Mouse (Mus musculus) left cerebral cortex, adult 18-20 months (tissue): ENCODE measurements around the gene Aox1. TPM values are rescaled to one million over a fixed set of nuclear protein-coding genes. Genes with fewer than 3 reads are reported as not detected.

Experiments
- DNase-seq, 2 experiments: peaks; one replicate each; pipeline ENCODE4 v3.0.0; 2021 to 2022; ENCODE audit warnings: low spot score in 2 of 2, mixed read lengths in 1 of 2
- total RNA-seq, 2 experiments: library from RNA; stranded (reverse); gene quantifications; 2 replicates each; pipeline ENCODE4 v1.2.3; 2021

Aox1 gene
- total RNA-seq, 2 experiments from 2014 or later = 3.3 to 3.5 TPM

DNA sequence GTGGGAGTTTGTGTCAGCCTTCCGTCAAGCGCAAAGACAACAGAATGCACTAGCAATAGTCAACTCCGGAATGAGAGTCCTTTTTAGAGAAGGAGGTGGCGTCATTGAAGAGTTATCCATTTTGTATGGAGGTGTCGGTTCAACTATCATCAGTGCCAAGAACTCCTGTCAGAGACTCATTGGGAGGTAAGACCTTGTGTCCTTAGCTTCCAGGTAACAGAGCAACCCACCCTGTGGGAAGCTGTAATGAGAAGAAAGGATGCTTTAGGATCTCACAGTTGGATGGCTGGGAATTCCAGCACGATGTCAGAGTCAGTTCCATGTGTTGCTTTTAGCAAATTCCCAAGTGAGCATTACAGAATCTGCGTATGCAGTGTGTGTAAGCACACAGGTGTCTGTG lies 32.4 kb downstream of the Aox1 start:
- DNase-seq = no peak

DNA sequence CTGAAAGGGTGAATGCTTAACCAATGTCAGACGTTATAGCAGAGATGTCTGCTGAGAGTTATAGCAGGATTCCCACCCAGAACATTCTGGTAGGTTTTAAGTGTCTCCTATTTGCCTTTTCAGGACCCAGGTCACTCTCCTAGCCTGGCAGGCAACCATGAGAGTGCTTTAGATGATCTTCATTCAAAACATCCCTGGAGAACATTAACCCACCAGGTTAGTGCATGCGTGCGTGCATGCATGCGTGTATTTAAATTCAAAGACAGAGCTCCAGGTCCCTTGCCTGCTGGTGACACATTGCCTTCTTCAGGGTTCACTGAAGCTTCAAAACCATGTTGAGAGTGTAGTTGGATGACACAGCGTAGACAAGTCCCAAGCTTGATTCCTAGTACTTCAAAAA lies 35.4 kb downstream of the Aox1 start:
- no peak for DNase-seq

DNA sequence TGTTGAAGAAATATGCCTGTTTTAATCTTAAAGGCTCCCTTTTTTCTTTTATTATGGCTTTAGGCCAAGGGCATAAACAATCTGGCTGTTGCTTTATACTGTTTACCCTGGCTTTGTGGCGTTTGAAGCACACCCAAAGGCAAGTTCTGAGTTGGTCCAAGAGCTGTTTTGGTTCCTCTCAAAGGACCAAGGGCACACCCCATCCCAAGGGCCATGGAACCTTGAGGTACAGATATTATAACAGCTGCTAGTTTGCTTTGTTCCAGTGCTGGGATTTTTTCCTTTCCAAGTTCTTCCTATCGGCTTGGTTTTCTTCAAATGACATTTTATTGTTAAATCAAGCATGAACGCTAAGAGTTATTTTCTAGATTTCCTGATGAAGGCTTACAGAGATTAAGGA lies 35.9 kb downstream of the Aox1 start:
- no peak for DNase-seq

DNA sequence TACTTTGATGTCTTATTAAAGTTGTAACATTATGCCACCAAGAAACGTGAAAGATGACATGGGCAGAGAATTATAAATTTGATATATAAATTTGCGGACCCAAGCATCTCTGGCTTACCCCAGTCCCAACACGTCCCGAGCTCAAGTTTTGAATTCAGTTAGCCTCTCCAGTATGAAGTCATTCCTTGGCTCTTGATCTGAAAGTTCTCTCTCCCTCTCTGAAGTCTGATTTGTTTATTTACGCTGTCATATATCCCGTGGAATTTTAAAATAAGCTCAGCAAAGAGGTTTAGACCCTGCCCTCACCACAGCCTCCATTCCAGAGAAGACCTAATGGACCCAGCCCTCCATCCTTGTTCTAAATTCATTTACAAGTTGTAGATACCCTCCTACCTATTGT lies 39.5 kb downstream of the Aox1 start:
- DNase-seq = no peak

DNA sequence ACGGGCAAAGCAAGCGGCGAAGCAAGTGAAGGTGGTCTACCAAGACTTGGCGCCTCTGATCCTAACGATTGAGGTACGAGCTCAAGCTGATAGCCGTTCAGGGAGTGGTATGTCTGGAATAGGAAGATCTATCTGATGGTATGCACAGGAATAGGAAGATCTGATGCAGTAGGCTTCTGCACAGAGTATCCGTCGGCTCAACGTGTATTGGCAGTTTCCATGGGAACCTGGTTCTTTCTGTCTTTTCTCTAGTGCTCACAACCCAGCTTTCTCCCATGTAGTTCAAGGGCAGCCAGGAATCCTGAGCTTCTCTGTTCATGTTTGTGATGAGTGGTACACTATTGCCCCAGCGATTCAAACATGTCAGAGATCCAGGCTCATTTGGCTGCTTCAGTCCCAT lies 40.4 kb downstream of the Aox1 start:
- no peak for DNase-seq

DNA sequence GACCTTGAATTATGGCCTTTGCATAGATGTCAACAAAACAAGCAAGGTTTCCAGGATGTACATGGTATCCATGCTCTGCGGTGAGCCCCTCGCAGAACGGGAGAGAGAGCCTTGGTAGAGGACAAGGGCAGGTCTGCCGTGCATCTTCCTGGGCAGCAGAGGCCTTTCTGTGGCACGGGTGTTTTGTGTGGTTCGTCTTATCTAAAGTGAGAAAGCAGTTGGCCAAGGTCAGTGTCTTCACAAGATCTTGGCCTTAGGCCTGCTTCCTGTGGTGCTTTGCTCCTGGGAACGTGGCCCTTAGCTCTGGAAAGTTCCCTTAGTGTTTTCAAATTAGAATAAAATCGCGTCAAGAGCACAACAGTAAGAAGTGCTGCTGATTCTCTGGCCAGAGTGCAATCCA lies 41.3 kb downstream of the Aox1 start:
- DNase-seq = no peak

DNA sequence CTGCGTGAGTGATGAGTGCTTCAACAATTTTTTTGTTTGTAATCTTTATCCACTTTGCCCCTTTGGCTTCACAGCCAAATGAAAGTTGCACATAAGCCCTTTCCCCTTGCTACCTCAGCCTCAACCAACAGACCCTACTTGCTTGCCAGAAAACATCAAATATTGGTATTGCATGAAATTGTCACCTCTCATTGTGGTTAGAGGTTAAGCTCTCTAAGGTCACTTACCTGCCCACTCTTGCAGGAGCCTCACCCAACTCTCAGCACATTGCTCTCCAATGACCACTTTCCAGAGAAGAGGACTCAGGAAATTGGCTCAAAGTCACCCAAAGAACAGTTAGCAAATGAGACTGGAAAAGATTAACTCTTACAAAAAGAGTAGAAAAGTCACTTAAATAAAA lies 41.8 kb downstream of the Aox1 start:
- DNase-seq = no peak

DNA sequence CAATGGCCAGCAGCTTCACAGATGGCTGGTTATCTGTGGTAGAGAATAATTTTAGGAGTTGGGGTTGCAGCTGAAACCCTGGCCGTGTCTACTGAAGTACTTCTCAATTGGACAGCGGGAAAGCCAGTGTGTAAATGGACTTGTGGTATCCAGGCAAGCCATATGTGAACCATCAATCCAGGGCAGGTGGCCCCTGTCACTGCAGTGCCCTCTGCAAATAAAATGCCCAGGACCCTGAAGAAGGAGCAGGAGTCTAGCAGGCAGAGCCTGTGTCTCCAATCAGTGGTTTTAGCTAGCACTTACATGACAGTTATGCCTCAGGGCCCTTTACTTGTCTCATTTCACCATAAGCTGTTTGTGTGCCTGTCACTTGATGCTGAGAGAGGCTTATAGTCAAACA lies 42.7 kb downstream of the Aox1 start:
- DNase-seq = no peak

DNA sequence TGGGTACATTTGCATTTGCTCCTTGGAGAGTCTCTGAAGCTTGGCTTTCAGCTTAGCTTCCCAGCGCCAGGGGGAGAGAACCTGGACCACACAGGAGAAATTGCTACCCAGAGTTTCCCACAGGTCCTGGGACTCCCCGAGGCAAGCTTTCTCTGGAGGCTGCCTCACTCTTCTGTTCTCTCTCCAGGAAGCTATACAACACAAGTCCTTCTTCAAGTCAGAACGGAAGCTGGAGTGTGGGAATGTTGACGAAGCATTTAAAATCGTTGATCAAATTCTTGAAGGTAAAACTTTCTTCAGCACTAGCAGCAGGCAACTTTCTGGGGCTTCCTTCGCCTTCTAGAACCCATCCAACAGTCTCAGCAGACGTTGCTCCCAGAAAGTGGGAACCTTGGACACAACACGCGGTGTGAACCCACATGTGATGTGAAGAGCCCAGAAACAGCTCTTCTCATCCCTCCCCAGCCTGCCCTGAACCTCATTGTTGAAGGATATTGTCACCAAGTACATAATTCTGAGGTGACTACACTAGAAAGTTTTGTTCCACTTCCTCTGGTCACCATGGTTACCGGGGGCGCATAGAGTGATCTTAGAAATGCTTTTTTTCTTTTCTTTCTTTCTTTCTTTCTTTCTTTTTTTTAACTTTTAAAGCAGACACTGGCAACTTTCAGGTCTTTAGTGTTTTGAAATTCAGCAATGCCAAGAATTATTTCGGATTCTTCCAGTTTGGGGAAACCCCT lies 43.4 kb downstream of the Aox1 start:
- DNase-seq = no peak

DNA sequence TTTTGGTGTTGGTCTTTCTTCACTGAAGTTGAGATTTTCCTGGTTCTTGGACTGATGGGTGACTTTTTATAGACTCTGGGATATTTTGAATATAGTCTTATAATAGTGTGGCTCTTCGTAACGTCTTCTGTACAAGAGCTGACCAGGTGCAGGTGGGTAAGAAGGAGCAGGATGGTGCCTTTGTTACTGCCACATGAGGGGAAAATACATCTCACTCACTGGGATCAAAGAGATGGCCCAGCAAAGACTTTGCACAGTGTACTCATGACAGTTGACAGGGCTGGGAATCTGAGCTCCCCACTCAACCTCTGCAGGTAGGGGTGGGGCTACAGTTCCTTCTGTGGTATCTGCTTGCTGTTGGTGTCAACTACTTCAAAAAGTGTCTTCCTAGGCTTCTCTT lies 44.5 kb downstream of the Aox1 start:
- DNase-seq = no peak

DNA sequence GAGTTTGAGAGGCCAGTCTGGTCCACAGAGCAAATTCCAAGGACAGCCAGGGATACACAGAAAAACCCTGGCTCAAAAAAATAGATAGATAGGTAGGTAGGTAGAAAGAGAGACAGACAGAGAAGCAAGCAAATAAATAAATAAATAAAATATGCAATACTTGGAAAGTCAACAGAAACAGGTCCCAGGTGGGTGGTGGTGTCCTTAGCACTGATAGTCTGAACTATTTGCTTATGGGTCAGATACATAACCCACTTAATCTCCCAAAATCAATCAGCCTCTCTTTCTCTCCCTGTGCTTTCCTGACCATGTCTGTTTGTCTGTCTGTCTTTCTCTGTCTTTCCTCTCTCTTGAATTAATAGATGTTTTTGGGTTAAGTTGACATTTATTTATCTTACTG lies 48.2 kb downstream of the Aox1 start:
- DNase-seq = no peak

DNA sequence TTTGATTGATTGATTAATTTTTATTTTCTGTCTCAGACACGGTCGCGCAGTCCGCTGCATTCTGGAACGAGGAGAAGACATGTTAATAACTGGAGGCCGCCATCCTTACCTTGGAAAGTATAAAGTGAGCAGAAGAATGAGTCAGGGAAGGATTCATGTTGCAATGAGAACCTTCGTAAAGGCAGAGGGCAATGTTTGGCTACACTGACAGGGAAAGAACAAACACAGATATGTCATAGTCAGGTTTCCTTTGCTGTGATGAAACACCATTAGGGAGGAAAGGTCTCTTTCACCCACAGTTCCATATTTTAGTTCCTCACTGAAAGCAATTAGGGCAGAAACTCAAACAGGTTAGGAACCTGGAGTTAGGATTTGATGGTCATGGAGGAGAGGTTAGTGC lies 48.7 kb downstream of the Aox1 start:
- DNase-seq = no peak

DNA sequence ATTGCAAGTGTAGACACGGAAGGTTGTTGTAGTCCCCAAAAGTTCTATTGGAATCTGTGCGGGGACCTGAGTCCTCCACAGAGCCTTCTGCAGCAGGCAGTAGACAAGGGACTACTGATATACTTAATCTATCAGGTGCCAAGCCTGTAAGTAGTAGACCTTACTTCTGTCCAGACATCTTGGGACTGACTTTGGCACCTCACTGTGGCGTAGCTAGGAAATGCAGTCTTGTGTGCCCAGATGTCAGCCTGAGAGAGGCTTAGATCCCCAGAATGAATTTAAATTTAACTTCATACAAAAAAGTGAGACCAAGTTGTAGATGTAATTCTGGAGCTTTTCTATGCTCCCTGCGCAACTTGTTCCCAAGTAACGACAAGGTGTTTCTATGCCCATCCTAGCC lies 50.0 kb downstream of the Aox1 start:
- DNase-seq = no peak

DNA sequence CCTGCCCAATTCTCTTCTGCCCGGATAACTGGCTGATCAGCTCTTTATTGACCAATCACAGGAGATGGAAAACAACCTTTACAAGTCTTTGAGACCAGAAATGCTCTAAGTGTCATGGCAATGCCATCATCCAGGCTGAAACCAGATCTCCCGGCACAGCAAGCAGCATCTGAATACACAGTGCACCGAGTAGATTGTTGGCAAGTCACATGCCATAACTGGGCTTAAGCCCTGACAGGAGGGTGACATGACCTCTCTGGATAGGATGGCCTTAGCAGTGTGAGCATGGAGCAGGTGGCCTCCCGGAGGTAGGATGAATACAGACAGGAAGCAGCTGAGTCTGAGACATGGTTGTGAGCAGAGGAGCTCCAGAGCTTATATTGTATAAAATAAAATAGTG lies 50.7 kb downstream of the Aox1 start:
- no peak for DNase-seq

DNA sequence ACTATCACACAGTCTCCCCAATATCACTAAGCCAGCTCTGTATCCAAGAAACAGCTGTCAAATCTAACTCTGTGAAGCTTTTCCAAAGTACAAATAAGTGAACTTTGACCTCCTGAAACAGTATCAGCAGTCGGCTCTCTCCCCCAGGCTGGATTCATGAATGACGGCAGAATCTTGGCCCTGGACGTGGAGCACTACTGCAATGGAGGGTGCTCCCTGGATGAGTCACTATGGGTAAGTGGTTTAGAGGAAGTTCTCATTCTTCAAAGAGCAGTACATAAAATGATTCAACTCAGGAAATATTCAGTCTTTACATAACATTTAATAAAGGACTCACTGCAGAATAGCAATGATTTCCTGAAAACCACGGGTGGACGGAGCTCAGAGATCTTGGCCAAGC lies 51.6 kb downstream of the Aox1 start:
- DNase-seq = no peak

DNA sequence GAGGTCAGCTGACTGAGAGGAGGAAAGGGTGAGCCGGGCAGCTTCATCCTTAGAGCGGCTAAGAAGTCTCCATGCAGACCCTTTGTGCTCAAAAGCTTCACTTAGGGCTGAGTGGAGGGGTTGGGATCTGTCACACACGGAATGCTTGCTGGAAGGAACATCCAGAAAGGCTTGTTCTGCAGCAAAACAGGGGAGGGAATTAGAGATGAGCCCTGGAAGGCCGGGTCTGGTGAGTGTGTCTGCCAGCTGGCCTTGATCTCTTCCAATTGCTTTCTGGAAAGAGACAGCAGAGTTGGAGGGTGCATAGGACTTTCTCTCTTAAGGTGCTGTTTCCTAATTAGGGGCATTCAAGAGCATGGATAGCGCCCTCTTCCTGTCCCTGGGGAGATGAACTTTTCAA lies 59.6 kb downstream of the Aox1 start:
- no peak for DNase-seq

DNA sequence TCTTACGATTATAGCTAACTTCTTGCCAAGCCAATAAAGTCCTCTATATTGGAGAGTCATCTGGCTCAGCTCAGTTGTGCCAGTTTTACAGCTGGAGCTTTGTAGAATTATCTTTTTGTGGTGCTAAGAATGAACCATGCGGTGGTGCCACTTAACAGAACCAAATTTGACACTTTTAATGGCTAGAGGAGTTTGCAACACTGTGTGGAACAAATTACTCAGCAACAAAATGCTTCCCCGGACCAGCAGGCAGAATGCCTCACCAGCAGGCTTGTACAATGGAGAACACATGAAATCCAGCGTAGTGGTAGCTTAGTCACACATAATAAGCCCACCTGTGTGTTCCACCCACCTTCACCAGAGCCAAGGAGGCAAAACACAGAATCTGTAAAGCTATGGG lies 60.5 kb downstream of the Aox1 start:
- DNase-seq = no peak

DNA sequence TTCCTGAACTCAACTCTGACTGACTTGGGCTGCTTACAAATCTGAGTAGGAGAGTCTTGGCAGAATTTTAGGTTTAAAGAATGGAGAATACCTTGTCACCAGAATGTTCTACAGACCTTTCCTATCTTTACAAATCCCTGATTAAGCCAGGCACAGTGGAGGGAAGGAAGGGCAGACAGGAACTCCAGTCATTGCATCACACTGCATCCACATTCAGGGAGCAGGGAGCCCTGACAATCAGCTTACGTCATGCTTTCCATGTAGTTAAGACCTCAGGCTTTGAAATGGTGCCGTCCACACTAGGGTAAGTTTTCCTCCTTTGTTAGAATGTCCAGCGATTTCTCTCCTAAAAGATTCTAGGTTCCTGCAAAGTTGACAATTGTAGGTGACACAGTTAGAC lies 61.5 kb downstream of the Aox1 start:
- DNase-seq = no peak

DNA sequence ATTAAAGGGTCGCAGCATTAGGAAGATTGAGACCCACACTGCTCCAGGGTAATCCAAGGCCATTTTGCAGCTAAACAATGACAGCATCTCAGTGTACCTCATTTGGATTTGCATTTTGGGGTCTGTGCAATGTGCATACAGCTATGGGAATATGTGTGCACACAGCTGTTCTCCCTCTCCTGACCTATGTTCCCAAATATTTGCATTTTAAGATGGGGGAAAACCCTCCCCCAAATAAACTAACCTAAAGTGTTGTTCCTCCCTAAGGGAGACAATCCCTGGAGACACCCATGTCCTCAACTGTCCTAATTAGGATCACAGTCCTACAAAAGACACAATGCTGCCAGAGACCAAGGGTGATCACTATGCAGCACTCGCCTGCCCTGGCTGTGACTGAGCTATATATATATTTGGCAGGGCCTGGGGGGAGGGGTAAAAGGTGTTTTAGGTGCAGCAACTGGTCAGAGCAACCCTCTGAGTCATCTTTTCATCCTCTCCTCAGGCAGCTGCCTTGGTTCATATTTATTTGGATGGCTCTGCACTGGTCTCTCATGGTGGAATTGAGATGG lies 62.3 kb downstream of the Aox1 start:
- DNase-seq = no peak

DNA sequence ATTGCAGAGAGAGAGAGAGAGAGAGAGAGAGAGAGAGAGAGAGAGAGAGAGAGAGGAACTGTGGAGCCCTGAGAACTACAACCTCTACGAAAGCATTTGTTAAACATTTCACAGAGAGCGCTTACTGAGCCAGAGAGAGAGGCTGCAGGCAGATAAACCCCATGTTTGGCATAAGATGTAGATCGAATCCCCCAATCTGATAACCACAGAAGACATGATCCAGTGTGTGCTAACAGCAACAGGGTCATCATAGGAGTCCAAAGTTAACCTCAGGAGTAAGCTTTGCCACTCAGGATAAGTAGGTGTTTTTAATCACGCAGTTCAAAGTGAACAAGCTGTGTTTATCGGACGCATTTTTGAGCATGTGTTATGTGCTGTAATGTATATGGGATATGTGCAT lies 67.6 kb downstream of the Aox1 start:
- DNase-seq = no peak

DNA sequence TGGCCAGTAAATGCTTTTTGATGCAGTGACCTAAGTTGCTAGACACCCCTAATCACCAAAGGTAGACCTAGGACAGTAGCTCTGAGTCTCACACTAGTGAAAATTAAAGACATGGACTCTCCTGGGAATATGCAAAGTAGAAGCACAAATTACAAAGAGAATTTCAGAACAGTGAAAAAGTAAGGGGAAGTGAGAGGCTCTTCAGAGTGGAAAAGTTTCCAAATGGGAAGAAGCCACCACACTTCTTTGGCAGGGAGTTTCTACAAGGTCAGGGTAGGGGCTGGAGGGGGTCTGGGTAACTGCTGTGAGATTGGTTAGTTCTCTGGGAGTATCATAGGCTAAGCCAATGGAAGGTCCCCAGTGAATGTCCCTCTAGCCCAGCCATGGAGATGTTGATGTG lies 69.4 kb downstream of the Aox1 start:
- no peak for DNase-seq

DNA sequence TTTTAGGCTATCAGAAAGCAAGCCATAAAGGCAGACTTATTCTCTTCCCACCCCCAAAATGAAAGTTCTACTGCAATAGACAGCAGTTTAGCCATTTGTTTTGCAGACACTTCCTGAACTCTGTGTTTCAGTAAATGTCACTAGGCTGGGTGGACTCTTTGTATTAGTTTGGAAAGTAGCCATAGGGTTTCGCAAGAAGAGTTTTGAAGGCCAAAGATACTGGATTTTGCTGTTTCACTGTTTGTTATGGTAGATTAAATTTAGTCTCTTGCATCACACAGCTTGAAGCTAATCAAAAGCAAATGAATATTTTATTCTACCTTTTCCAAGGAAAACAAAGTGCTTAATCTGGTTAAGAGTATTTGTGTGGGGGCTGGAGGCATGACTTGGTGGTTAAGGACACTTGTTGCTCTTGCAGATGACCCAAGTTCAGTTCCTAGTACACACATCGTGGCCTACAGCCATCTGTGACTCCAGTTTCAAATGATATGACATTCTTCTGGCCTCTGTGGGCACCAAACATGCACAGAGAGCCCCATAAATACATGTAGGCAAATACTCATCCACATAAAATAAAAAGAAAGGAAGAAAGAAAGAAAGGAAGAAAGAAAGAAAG lies 71.9 kb downstream of the Aox1 start:
- no peak for DNase-seq

DNA sequence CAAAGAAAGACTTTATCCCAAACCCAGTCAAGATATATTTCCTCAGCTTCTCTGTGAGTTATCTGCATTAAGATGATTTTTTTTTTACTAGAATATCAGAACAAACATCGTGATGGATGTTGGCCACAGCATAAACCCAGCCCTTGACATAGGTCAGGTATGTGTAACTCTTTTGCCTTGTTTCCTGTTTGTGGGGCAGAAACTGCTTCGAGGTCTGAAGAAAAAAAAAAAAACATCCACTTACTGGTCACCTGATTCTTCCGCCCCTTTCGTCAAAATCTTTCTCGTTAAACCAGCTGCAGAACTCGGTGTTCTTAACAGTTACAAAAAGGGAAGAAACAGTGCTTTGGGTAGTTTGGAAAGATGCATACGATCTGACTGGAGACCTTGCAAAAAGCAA lies 72.8 kb downstream of the Aox1 start:
- DNase-seq = no peak
